Mouse (Mus musculus): Measurements from ENCODE around the gene Babam2.
"Not testable (repeated sequence)": the region's sequence is repeated elsewhere in the genome, so short reads cannot be mapped to it uniquely, and the experiment has no call there.

The Babam2 gene

GRCm38 (mm10) chr5:31828747-31829146 lies 131.3 kb downstream of the Babam2 start:
- DNase-seq (ENCODE audit: low read depth, low spot score) = no peak

- DNase-seq (ENCODE audit: low read depth, low spot score) = no peak
Observed at GRCm38 (mm10) chr5:31829588-31829987, 132.1 kb downstream of the Babam2 start.

GRCm38 (mm10) chr5:31831587-31831986 lies 134.1 kb downstream of the Babam2 start:
- DNase-seq (ENCODE audit: low read depth, low spot score) = no peak

- DNase-seq (ENCODE audit: low read depth, low spot score) = no peak
Observed at GRCm38 (mm10) chr5:31835691-31836090, 138.2 kb downstream of the Babam2 start.

DNA sequence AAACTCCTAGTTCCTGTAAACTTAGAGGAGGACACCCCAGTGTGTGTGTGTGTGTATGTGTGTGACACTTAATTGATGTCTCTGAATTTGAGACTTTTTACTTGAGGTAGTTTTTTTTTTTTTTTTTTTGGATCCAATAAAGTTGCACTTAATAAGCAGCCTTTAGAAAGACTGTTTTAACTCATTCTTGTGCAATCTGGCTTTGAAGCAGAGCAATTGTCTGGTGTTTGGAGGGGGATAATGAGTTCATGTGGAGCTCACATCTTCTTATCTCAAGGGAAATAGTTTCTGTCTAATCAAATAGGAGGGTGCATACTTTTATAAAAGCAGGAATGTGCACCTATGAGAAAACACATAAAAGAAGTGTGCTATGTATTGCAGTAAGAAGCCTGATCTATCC lies 142.5 kb downstream of the Babam2 start:
- DNase-seq (ENCODE audit: low read depth, low spot score) = no peak

- DNase-seq (ENCODE audit: low read depth, low spot score) = no peak
Observed at GRCm38 (mm10) chr5:31840406-31840805, 142.9 kb downstream of the Babam2 start.

GRCm38 (mm10) chr5:31844856-31845255 lies 147.4 kb downstream of the Babam2 start:
- DNase-seq (ENCODE audit: low read depth, low spot score) = no peak

DNA sequence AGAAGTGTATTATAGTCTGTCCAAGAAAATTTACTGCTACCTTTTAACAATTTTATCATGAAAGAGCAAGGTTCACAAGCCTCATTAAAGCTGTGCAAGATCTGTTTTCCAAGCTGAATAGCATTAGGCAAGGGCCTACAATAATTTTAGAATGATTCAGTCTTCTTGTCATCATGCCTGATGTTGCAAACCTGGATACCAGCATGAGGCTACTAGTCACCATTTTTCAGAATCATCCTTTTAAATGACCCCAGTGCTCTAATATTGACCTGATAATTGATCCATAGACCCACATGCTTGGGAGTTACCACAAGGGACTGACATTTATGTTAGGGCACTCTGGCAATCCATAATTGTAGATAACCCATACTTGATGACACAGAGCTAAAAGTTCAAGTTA lies 149.5 kb downstream of the Babam2 start:
- no peak for DNase-seq (ENCODE audit: low read depth, low spot score)

GRCm38 (mm10) chr5:31848995-31849394 lies 151.5 kb downstream of the Babam2 start:
- DNase-seq (ENCODE audit: low read depth, low spot score) = no peak

DNA sequence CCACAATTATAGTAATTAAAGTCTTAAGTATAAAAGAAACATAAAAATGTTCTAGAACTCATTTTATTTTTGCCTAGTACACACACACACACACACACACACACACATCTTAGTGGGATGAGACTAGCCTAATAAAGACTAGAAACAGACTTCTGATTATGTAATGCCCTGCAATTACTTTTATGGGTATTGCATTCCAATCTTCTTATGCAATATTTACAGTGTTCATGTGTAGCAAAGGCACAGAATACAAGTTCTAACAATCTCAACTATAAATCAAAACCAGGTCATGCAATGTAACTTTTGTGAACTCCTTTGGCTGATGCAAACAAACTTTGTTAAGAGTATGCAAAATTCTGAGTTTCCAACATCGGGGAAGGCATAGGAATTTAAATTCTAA lies 155.3 kb downstream of the Babam2 start:
- no peak for DNase-seq (ENCODE audit: low read depth, low spot score)

DNA sequence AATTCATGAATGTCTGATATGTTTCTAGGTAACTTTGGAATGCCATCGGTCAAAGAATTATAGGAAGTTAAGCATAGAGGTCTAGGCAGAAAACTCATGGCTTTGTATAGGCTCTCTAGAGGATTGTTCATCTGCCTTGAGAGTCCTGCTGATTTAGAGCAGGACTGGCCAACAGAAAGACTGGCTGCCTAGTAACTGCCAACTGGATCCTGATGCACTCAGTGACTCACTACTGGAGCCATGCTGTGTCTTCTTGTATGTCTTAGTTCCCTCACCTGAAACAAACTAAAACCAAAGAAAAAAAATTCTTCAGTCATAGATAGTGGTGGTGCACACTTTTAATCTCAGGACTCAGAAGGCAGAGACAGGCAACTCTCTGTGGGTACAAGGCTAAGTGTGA lies 156.3 kb downstream of the Babam2 start:
- DNase-seq (ENCODE audit: low read depth, low spot score) = no peak

- DNase-seq (ENCODE audit: low read depth, low spot score) = not testable (repeated sequence)
Observed at GRCm38 (mm10) chr5:31858877-31859276, 161.4 kb downstream of the Babam2 start.

DNA sequence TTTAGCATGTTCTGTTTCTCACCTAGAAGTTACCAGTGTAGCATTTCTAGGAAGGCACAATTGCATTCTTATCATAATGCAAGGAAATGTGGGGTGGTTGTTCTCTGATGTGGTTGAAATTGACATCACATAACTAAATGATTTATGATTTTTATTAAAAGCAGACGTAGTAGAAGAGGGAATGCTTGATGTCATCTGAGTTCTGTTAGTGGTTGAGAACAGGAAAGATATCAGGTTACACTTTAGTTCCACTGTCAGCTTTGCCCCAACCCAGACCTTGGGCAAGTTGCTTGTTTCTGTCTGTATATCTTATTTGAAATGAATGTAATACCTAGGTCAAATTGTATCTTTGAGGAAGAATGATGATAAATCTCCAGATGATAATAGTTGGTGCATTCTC lies 162.9 kb downstream of the Babam2 start:
- no peak for DNase-seq (ENCODE audit: low read depth, low spot score)

DNA sequence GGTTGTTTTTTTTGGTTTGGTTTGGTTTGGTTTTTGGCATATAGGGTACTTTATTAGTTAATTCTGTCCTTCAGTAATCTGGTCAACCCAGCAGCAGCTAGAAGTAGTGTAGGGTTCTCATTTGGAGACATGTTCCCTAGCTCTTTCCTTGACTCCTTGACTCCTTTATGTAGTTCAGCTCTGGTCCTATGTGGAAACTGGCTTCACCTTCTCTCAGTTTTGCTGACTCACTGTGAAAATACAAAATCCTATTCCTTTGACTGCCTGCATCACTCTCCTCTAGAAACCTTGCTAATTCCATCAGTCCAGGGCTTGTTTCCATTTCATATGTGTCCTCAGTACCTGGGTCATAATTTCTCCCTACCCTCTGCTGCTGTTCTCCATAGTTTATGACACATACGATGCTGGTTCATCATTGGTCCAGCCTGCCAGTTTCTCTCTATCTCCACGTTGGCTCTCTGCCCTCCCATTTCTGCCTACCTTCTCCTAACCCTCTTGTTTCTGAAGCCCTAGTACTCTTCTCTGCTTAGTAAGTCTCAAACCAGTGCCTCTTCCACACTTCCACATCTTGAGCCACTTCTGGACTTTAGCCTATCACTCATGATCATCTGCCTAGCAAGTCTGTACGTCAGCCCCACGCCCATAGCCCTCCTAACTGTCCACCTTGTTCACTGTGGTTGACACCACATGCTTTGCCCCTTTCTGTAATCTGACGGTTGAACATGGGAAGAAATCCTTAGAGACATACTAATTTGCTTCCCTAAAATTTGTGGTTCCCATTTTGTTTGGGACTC lies 163.5 kb downstream of the Babam2 start:
- no peak for DNase-seq (ENCODE audit: low read depth, low spot score)

GRCm38 (mm10) chr5:31862753-31863468 lies 165.4 kb downstream of the Babam2 start:
- no peak for DNase-seq (ENCODE audit: low read depth, low spot score)

DNA sequence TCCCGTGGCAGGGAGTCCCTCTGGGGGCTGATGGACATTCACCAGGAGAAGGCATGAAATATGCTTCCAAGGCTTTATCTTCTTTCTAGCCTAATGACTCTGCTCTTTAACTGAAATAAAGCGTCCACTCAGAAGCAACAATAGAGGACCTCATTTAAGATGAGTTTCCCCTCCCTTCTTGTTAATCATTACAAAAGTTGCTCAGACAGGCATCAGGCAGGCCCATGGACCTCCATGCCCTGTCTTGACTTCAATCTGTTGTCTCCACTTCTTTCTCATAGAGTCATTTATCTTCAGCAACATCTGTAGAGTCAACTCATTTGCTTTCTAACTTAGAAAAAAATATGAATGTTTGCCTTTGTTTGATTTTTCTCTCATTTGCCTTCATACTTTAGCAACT lies 166.6 kb downstream of the Babam2 start:
- no peak for DNase-seq (ENCODE audit: low read depth, low spot score)

- DNase-seq (ENCODE audit: low read depth, low spot score) = no peak
Observed at GRCm38 (mm10) chr5:31866071-31866470, 168.6 kb downstream of the Babam2 start.

- DNase-seq (ENCODE audit: low read depth, low spot score) = no peak
Observed at GRCm38 (mm10) chr5:31870856-31871520, 173.5 kb downstream of the Babam2 start.

GRCm38 (mm10) chr5:31873328-31873727 lies 175.8 kb downstream of the Babam2 start:
- DNase-seq (ENCODE audit: low read depth, low spot score) = no peak

- no peak for DNase-seq (ENCODE audit: low read depth, low spot score)
Observed at GRCm38 (mm10) chr5:31874543-31874942, 177.1 kb downstream of the Babam2 start.

- DNase-seq (ENCODE audit: low read depth, low spot score) = no peak
Observed at GRCm38 (mm10) chr5:31875443-31875842, 178.0 kb downstream of the Babam2 start.

GRCm38 (mm10) chr5:31876216-31876974 lies 178.9 kb downstream of the Babam2 start:
- DNase-seq (ENCODE audit: low read depth, low spot score) = no peak
